Mouse (Mus musculus) testis, adult 2 months (tissue): ENCODE results near the gene Rab11a.

Experiments
- CTCF ChIP-seq: fragments of 200-500 bp; IDR thresholded peaks from 2 replicates; pipeline ENCODE4 v1.5.1; 2012; ENCODE audit warnings: low read depth, mild to moderate bottlenecking, inconsistent platforms, low read length, moderate library complexity; ENCODE audit not compliant: control insufficient read depth, insufficient read depth, insufficient replicate concordance
- POLR2A ChIP-seq: fragments of 200-500 bp; IDR thresholded peaks from 2 replicates; pipeline ENCODE4 v1.6.1; 2012; ENCODE audit warnings: low read depth, mild to moderate bottlenecking, inconsistent platforms, low read length, moderate library complexity; ENCODE audit not compliant: control insufficient read depth

DNA sequence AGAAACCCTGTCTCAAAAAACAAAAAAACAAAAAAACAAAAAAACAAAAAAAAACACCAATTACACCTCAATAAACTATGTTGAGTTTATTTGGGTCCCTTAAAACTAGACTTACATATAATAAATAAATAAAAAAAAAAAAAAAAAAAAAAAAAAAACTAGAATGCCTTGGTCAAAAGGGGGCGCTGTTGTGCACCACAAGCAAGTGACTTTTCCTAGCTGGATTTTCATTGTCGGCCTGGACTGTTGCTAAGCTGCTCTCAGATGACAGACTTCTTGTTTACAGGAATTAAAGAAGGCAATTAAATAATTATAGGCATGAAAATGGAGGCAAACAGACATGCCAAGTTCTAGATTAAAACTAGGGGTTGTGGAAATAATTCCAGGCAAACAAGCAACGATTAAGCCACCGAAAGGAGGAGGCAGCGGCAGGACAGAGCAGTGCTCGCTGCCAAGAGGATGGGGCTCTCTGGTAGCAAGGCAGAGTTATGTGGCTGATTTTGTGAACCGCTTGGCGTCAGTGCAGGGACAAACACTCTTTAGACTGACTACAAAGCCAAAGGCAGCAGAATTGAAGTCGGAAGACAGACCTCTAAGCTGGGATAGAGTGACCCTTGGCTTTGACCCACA lies 31.6 kb upstream of the Rab11a start:
- TF ChIP-seq CTCF = no peak
- TF ChIP-seq POLR2A = no peak
